Mouse (Mus musculus) kidney, embryonic 14.5 days (tissue): ENCODE results near the gene Mllt6. TPM values are rescaled to one million over a fixed set of nuclear protein-coding genes. Genes with fewer than 3 reads are reported as not detected.

Experiments
- ATAC-seq: fragments of 200-750 bp; cut with Nextera tagmentation; 2 replicates; pipeline ENCODE4 v1.8.0; 2017; ENCODE audit warnings: moderate number of reproducible peaks, mild to moderate bottlenecking, moderate TSS enrichment, moderate library complexity; ENCODE audit not compliant: low FRiP score, low TSS enrichment
- H3K27ac ChIP-seq: fragments of 300-500 bp; sonication (generic); 2 replicates; pipeline ENCODE4 v1.5.1; 2014; ENCODE audit warnings: low read depth, mild to moderate bottlenecking, low read length, moderate library complexity, mixed read lengths
- H3K27me3 ChIP-seq: fragments of 300-500 bp; sonication (generic); 2 replicates; pipeline ENCODE4 v1.6.1; 2014; ENCODE audit warnings: mild to moderate bottlenecking, low read length; ENCODE audit not compliant: control insufficient read depth, insufficient read depth
- H3K36me3 ChIP-seq: fragments of 300-500 bp; sonication (generic); 2 replicates; pipeline ENCODE4 v1.6.1; 2014; ENCODE audit warnings: low read length, mixed read lengths; ENCODE audit not compliant: control insufficient read depth, insufficient read depth
- H3K4me1 ChIP-seq: fragments of 300-500 bp; sonication (generic); 2 replicates; pipeline ENCODE4 v1.6.1; 2014; ENCODE audit warnings: low read length, mixed read lengths; ENCODE audit not compliant: control insufficient read depth, insufficient read depth
- H3K4me2 ChIP-seq: fragments of 300-500 bp; sonication (generic); replicated peaks from 2 replicates; pipeline ENCODE4 v1.6.1; 2014; ENCODE audit warnings: low read depth, mild to moderate bottlenecking, low read length
- H3K4me3 ChIP-seq: fragments of 300-500 bp; sonication (generic); 2 replicates; pipeline ENCODE4 v1.5.1; 2014; ENCODE audit warnings: mild to moderate bottlenecking, low read length
- H3K9ac ChIP-seq: fragments of 300-500 bp; sonication (generic); 2 replicates; pipeline ENCODE4 v1.6.1; 2014; ENCODE audit warnings: low read depth, mild to moderate bottlenecking, low read length, moderate library complexity
- H3K9me3 ChIP-seq: fragments of 300-500 bp; sonication (generic); 2 replicates; pipeline ENCODE4 v1.6.1; 2016; ENCODE audit warnings: low read length; ENCODE audit not compliant: control insufficient read depth
- WGBS: fragments of 180-500 bp; shearing (Covaris S2); extraction: QIAGEN DNeasy Blood & Tissue Kit; methylation state at CpG from one replicate; pipeline ENCODE4 v1.1.7; 2014; 5-methylcytosine and 5-hydroxymethylcytosine counted together
- polyA plus RNA-seq: library from polyadenylated mRNA; unstranded; fragments of >200 nt; fragmentation: Nextera tagmentation; extraction: Ambion mirVana; gene quantifications from 2 replicates; pipeline ENCODE4 v1.2.1, GENCODE M21; 2014

The Mllt6 gene
- polyA plus RNA-seq, 1 experiment from 2014 or later, result 5.7 TPM

- no peak overlapping the region for H3K4me3 ChIP-seq
- 89% methylated on average over 8 of the region's 8 CpGs for WGBS
- H3K36me3 ChIP-seq, result peaks cover 55% of the 10 kb centered on the region
- no peak overlapping the region for H3K4me2 ChIP-seq
- no peak overlapping the region for H3K9ac ChIP-seq
- H3K27ac ChIP-seq, result no peak overlapping the region
- no peaks in the 10 kb centered on the region for H3K4me1 ChIP-seq
- no peaks in the 10 kb centered on the region for H3K27me3 ChIP-seq
- no peaks in the 10 kb centered on the region for H3K9me3 ChIP-seq
- no peak for ATAC-seq
Observed at GRCm38 (mm10) chr11:97713896-97714295, 50.7 kb downstream of the Mllt6 start.

GRCm38 (mm10) chr11:97714356-97714755 is 51.1 kb downstream of the Mllt6 start:
- H3K36me3 ChIP-seq, result peaks cover 55% of the 10 kb centered on the region
- 90% methylated on average over 3 of the region's 3 CpGs for WGBS

GRCm38 (mm10) chr11:97714784-97715760 is 51.9 kb downstream of the Mllt6 start:
- H3K4me2 ChIP-seq, result no peak overlapping the region
- H3K4me1 ChIP-seq, result no peaks in the 10 kb centered on the region
- ATAC-seq, result no peak
- 88% methylated on average over 14 of the region's 14 CpGs for WGBS
- no peaks in the 10 kb centered on the region for H3K9me3 ChIP-seq
- no peak overlapping the region for H3K9ac ChIP-seq
- H3K4me3 ChIP-seq, result no peak overlapping the region
- no peaks in the 10 kb centered on the region for H3K27me3 ChIP-seq
- H3K27ac ChIP-seq, result no peak overlapping the region
- peaks cover 61% of the 10 kb centered on the region for H3K36me3 ChIP-seq

More at GRCm38 (mm10) chr11:97714356-97714755, 51.1 kb downstream of the Mllt6 start:
- Histone ChIP-seq H3K4me1 (no peaks in the 10 kb centered on the region), H3K9ac (no peak overlapping the region), H3K27me3 (no peaks in the 10 kb centered on the region), H3K9me3 (no peaks in the 10 kb centered on the region), H3K27ac (no peak overlapping the region), H3K4me3 (no peak overlapping the region), H3K4me2 (no peak overlapping the region)
- ATAC-seq, result no peak

GRCm38 (mm10) chr11:97716021-97716420 is 52.8 kb downstream of the Mllt6 start:
- no peak for ATAC-seq
- Histone ChIP-seq H3K9me3 (no peaks in the 10 kb centered on the region), H3K27ac (no peak overlapping the region), H3K4me1 (no peaks in the 10 kb centered on the region), H3K4me3 (no peak overlapping the region), H3K4me2 (no peak overlapping the region), H3K27me3 (no peaks in the 10 kb centered on the region), H3K9ac (no peak overlapping the region), H3K36me3 (peaks cover 70% of the 10 kb centered on the region)
- WGBS, result 84% methylated on average over 8 of the region's 8 CpGs

GRCm38 (mm10) chr11:97717369-97718280 is 54.4 kb downstream of the Mllt6 start:
- Histone ChIP-seq H3K9me3 (no peaks in the 10 kb centered on the region), H3K9ac (no peak overlapping the region), H3K36me3 (peaks cover 72% of the 10 kb centered on the region), H3K27ac (no peak overlapping the region), H3K4me3 (no peak overlapping the region), H3K27me3 (no peaks in the 10 kb centered on the region), H3K4me2 (no peak overlapping the region), H3K4me1 (no peaks in the 10 kb centered on the region)
- WGBS, result 83% methylated on average over 26 of the region's 26 CpGs
- no peak for ATAC-seq

DNA sequence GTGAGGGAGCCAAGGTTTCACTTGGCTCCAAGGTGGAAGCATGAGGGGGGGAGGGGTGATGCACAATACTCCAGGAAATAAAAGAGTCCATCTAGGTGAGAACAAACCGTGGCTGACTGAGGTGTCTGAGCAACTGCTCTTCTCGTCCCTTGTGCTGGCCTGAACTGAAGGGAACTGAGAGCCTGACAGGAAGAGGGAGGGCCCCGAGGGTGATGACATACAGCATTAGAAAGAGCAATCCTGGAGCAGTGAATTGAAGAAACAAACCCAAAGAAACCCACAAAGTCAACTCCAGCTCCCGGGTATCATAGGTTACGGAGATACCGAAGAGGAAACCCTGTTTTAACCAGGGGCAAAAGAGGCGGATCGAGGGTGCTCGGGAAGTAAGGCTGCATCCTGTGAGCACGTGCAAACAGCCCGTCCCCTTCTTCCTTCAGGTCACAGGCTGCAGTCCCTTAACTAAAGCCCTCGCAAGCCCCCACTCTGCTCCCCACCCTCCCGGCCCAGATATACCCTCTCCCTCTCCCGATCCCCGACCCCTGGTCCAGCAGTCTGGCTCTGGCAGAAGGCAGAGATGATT is 55.2 kb downstream of the Mllt6 start:
- no peak overlapping the region for H3K4me3 ChIP-seq
- WGBS, result 76% methylated on average over 15 of the region's 15 CpGs
- H3K27me3 ChIP-seq, result no peaks in the 10 kb centered on the region
- H3K9ac ChIP-seq, result no peak overlapping the region
- H3K36me3 ChIP-seq, result peaks cover 68% of the 10 kb centered on the region
- H3K27ac ChIP-seq, result no peak overlapping the region
- H3K4me1 ChIP-seq, result no peaks in the 10 kb centered on the region
- H3K4me2 ChIP-seq, result no peak overlapping the region
- ATAC-seq, result no peak
- no peaks in the 10 kb centered on the region for H3K9me3 ChIP-seq

GRCm38 (mm10) chr11:97719041-97719440 is 55.8 kb downstream of the Mllt6 start:
- no peak for ATAC-seq
- Histone ChIP-seq H3K4me2 (no peak overlapping the region), H3K9me3 (no peaks in the 10 kb centered on the region), H3K36me3 (peaks cover 68% of the 10 kb centered on the region), H3K4me3 (no peak overlapping the region), H3K27ac (no peak overlapping the region), H3K27me3 (no peaks in the 10 kb centered on the region), H3K4me1 (no peaks in the 10 kb centered on the region), H3K9ac (no peak overlapping the region)
- WGBS, result 87% methylated on average over 4 of the region's 4 CpGs

GRCm38 (mm10) chr11:97721338-97721737 is 58.1 kb downstream of the Mllt6 start:
- 90% methylated on average over 4 of the region's 4 CpGs for WGBS
- Histone ChIP-seq H3K9ac (no peak overlapping the region), H3K27ac (no peak overlapping the region), H3K4me2 (no peak overlapping the region), H3K36me3 (peaks cover 82% of the 10 kb centered on the region), H3K9me3 (no peaks in the 10 kb centered on the region), H3K4me3 (no peak overlapping the region), H3K27me3 (no peaks in the 10 kb centered on the region), H3K4me1 (no peaks in the 10 kb centered on the region)
- ATAC-seq, result no peak
